Mouse (Mus musculus) MEL (cell line): Measurements from ENCODE around the gene Polr3b. TPM values are rescaled to one million over a fixed set of nuclear protein-coding genes. Genes with fewer than 3 reads are reported as not detected.

Source experiments
- DNase-seq: peaks from one replicate; pipeline ENCODE4 v3.0.0; 2011; ENCODE audit warnings: low read depth, low spot score
- H3K27ac ChIP-seq: 2 replicates; pipeline ENCODE4 v1.5.1; 2012; ENCODE audit warnings: low read depth, mild to moderate bottlenecking, control low read depth, low read length, moderate library complexity; ENCODE audit not compliant: control insufficient read depth
- H3K27me3 ChIP-seq, 2 experiments: fragments of 150-350 bp in 1 of 2; sonication (generic) in 1 of 2; 2 replicates each; pipeline ENCODE4 v1.6.1; 2012; ENCODE audit warnings: low read length in 2 of 2, mild to moderate bottlenecking in 2 of 2, improper control_type of control experiment in 1 of 2, moderate library complexity in 1 of 2; ENCODE audit not compliant: insufficient read depth in 2 of 2, control insufficient read depth in 1 of 2
- H3K36me3 ChIP-seq, 2 experiments: 2 replicates each; pipeline ENCODE4 v1.6.1; 2012 to 2014; ENCODE audit warnings: low read length in 2 of 2, improper control_type of control experiment in 1 of 2, inconsistent platforms in 1 of 2, mild to moderate bottlenecking in 1 of 2; ENCODE audit not compliant: insufficient read depth in 2 of 2, control insufficient read depth in 1 of 2
- H3K4me1 ChIP-seq, 2 experiments: fragments of 150-350 bp in 1 of 2; sonication (generic) in 1 of 2; 2 replicates each; pipeline ENCODE4 v1.6.1; 2012; ENCODE audit warnings: low read length in 2 of 2, improper control_type of control experiment in 1 of 2, mild to moderate bottlenecking in 1 of 2; ENCODE audit not compliant: insufficient read depth in 2 of 2, control insufficient read depth in 1 of 2
- H3K4me3 ChIP-seq, 2 experiments: fragments of 150-350 bp in 1 of 2; sonication (generic) in 1 of 2; 2 replicates each; pipeline ENCODE4 v1.5.1; 2012; ENCODE audit warnings: low read depth in 2 of 2, low read length in 2 of 2, mild to moderate bottlenecking in 2 of 2, moderate library complexity in 2 of 2, control low read depth in 1 of 2, improper control_type of control experiment in 1 of 2; ENCODE audit not compliant: control insufficient read depth in 1 of 2, insufficient read depth in 1 of 2
- H3K79me2 ChIP-seq: 2 replicates; pipeline ENCODE4 v1.6.1; 2012; ENCODE audit warnings: mild to moderate bottlenecking, low read length, moderate library complexity; ENCODE audit not compliant: control insufficient read depth, poor library complexity, insufficient read depth
- H3K9ac ChIP-seq: 2 replicates; pipeline ENCODE4 v1.6.1; 2012; ENCODE audit warnings: low read depth, mild to moderate bottlenecking, control low read depth, low read length, moderate library complexity; ENCODE audit not compliant: control insufficient read depth, poor library complexity, severe bottlenecking
- H3K9me3 ChIP-seq: fragments of 150-350 bp; sonication (generic); replicated peaks from 2 replicates; pipeline ENCODE4 v1.6.1; 2012; ENCODE audit warnings: mild to moderate bottlenecking, low read length, improper control_type of control experiment, moderate library complexity; ENCODE audit not compliant: insufficient read depth
- BHLHE40 ChIP-seq: IDR thresholded peaks from 2 replicates; pipeline ENCODE4 v1.6.1; 2012; ENCODE audit warnings: low read depth, mild to moderate bottlenecking, inconsistent platforms, low read length, improper control_type of control experiment, borderline replicate concordance
- CHD1 ChIP-seq: IDR thresholded peaks from 2 replicates; pipeline ENCODE4 v1.6.1; 2012; ENCODE audit warnings: low read depth, mild to moderate bottlenecking, inconsistent platforms, low read length, improper control_type of control experiment
- CHD2 ChIP-seq: IDR thresholded peaks from 2 replicates; pipeline ENCODE4 v1.6.1; 2011; ENCODE audit warnings: low read length, improper control_type of control experiment
- CTCF ChIP-seq, 3 experiments: IDR thresholded peaks in 2 of 3; conservative IDR thresholded peaks in 1 of 3; 2 replicates each; pipeline ENCODE4 v1.5.1; 2011 to 2012; ENCODE audit warnings: low read length in 3 of 3, low read depth in 2 of 3, mild to moderate bottlenecking in 2 of 3, improper control_type of control experiment in 1 of 3, inconsistent platforms in 1 of 3, mixed read lengths in 1 of 3, moderate library complexity in 1 of 3; ENCODE audit not compliant: control insufficient read depth in 1 of 3, insufficient read depth in 1 of 3, poor library complexity in 1 of 3, severe bottlenecking in 1 of 3
- E2F4 ChIP-seq: IDR thresholded peaks from 2 replicates; pipeline ENCODE4 v1.6.1; 2011; ENCODE audit warnings: low read depth, low read length, improper control_type of control experiment, borderline replicate concordance
- EP300 ChIP-seq, 2 experiments: IDR thresholded peaks; 2 replicates each; pipeline ENCODE4 v1.6.1; 2011; ENCODE audit warnings: improper control_type of control experiment in 2 of 2, low read length in 2 of 2, low read depth in 1 of 2, mild to moderate bottlenecking in 1 of 2
- ETS1 ChIP-seq: IDR thresholded peaks from 2 replicates; pipeline ENCODE4 v1.6.1; 2012; ENCODE audit warnings: low read depth, mild to moderate bottlenecking, inconsistent platforms, low read length, improper control_type of control experiment, moderate library complexity
- GATA1 ChIP-seq: IDR thresholded peaks from 2 replicates; pipeline ENCODE4 v1.6.1; 2011; ENCODE audit warnings: low read depth, low read length, improper control_type of control experiment
- JUND ChIP-seq: IDR thresholded peaks from 2 replicates; pipeline ENCODE4 v1.6.1; 2011; ENCODE audit warnings: low read depth, mild to moderate bottlenecking, improper control_type of control experiment, low read length
- KAT2A ChIP-seq: conservative IDR thresholded peaks from 2 replicates; pipeline ENCODE4 v1.6.1; 2012; ENCODE audit warnings: low read depth, low read length, improper control_type of control experiment, inconsistent platforms
- MAFK ChIP-seq: IDR thresholded peaks from 2 replicates; pipeline ENCODE4 v1.6.1; 2011; ENCODE audit warnings: low read depth, mild to moderate bottlenecking, low read length, improper control_type of control experiment, borderline replicate concordance
- MAX ChIP-seq: IDR thresholded peaks from 2 replicates; pipeline ENCODE4 v1.6.1; 2011; ENCODE audit warnings: low read length, improper control_type of control experiment
- MXI1 ChIP-seq: IDR thresholded peaks from 2 replicates; pipeline ENCODE4 v1.6.1; 2011; ENCODE audit warnings: mild to moderate bottlenecking, low read depth, low read length, improper control_type of control experiment
- MYB ChIP-seq: IDR thresholded peaks from 2 replicates; pipeline ENCODE4 v1.6.1; 2011; ENCODE audit warnings: mild to moderate bottlenecking, low read depth, low read length, improper control_type of control experiment
- MYC ChIP-seq: IDR thresholded peaks from 2 replicates; pipeline ENCODE4 v1.6.1; 2011; ENCODE audit warnings: low read depth, mild to moderate bottlenecking, low read length, improper control_type of control experiment, moderate library complexity
- NELFE ChIP-seq: IDR thresholded peaks from 2 replicates; pipeline ENCODE4 v1.6.1; 2011; ENCODE audit warnings: low read depth, low read length, improper control_type of control experiment
- SIN3A ChIP-seq: IDR thresholded peaks from 2 replicates; pipeline ENCODE4 v1.6.1; 2012; ENCODE audit warnings: low read length, improper control_type of control experiment, inconsistent platforms
- SMC3 ChIP-seq: IDR thresholded peaks from 2 replicates; pipeline ENCODE4 v1.6.1; 2011; ENCODE audit warnings: low read depth, low read length, improper control_type of control experiment
- TCF12 ChIP-seq: IDR thresholded peaks from 2 replicates; pipeline ENCODE4 v1.6.1; 2014; ENCODE audit warnings: low read depth, mild to moderate bottlenecking, inconsistent platforms, low read length, improper control_type of control experiment, moderate library complexity
- USF2 ChIP-seq, 2 experiments: IDR thresholded peaks; 2 replicates each; pipeline ENCODE4 v1.6.1; 2011 to 2012; ENCODE audit warnings: improper control_type of control experiment in 2 of 2, low read length in 2 of 2, borderline replicate concordance in 1 of 2, inconsistent platforms in 1 of 2, low read depth in 1 of 2, mild to moderate bottlenecking in 1 of 2; ENCODE audit not compliant: insufficient read depth in 1 of 2
- ZC3H11A ChIP-seq: IDR thresholded peaks from 2 replicates; pipeline ENCODE4 v1.6.1; 2012; ENCODE audit warnings: low read depth, mild to moderate bottlenecking, inconsistent platforms, low read length, improper control_type of control experiment
- ZKSCAN1 ChIP-seq: IDR thresholded peaks from 2 replicates; pipeline ENCODE4 v1.6.1; 2012; ENCODE audit warnings: low read depth, mild to moderate bottlenecking, inconsistent platforms, low read length, improper control_type of control experiment, moderate library complexity
- polyA plus RNA-seq, 2 experiments: library from polyadenylated mRNA; stranded (reverse) in 1 of 2; unstranded in 1 of 2; fragments of >175 nt in 1 of 2; fragments of >200 nt in 1 of 2; gene quantifications; 2 replicates each; pipeline versions ENCODE4 v1.2.1 to v1.2.4; 2012; ENCODE audit warnings: low replicate concordance in 2 of 2, low read depth in 1 of 2; ENCODE audit not compliant: insufficient read length in 2 of 2, insufficient read depth in 1 of 2, missing spikeins in 1 of 2
- total RNA-seq: library from RNA; depleted of rRNA; stranded (reverse); fragments of 300-350 nt; gene quantifications from 2 replicates; pipeline ENCODE4 v1.2.3, GENCODE M21; 2012

Polr3b gene
- total and polyA plus RNA-seq, 3 experiments, result 19.8 to 24.2 TPM; not detected in 1

DNA sequence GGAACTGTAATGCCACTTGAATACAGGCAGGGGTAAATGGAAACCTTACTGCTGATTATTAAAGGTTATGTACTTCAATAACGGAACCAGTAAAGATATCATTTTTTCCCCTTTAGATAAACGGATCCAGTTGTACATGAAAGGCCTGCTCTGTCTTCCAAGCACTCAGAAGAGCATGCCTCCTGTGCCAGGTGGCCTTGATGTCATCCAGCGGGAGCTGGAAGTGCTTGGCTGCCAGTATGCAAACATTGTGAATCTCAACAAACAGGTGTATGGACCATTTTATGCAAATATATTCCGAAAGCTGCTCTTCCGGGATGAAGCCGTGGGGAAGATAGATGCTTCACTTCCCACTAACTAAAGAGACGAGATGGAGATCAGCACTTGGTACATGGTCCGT, 8.7 kb upstream of the Polr3b start:
- H3K27me3 ChIP-seq, result no peaks in the 10 kb centered on the region
- H3K36me3 ChIP-seq, result peaks cover 0 to 11% of the 10 kb centered on the region in 2 experiments; a peak in 2 of 4 replicates
- H3K79me2 ChIP-seq, result no peaks in the 10 kb centered on the region
- no peak for DNase-seq
- TF ChIP-seq USF2 (IDR thresholded peaks at IDR 0.05; ENCODE audit: borderline replicate concordance in 1 of 2, insufficient read depth in 1 of 2, low read depth in 1 of 2, low read length in 2 of 2), result no peak
- no peak for TF ChIP-seq CTCF (IDR thresholded peaks at IDR 0.05 in 2 of 3, conservative IDR thresholded peaks at IDR 0.05 in 1 of 3; ENCODE audit: control insufficient read depth in 1 of 3, insufficient read depth in 1 of 3, low read depth in 2 of 3, low read length in 3 of 3, poor library complexity in 1 of 3, severe bottlenecking in 1 of 3)
- no peak for TF ChIP-seq ETS1
- no peak for TF ChIP-seq MYB
- TF ChIP-seq NELFE, result no peak
- TF ChIP-seq CHD1, result no peak
- no peak for TF ChIP-seq ZKSCAN1
- no peak for TF ChIP-seq JUND
- no peak for TF ChIP-seq MYC
- TF ChIP-seq TCF12, result no peak
- TF ChIP-seq, all 39 proteins: peak for 0
- Histone ChIP-seq H3K4me1 (peaks cover 9 to 20% of the 10 kb centered on the region in 2 experiments), H3K27ac (no peak overlapping the region), H3K9ac (no peak overlapping the region), H3K4me3 (no peak overlapping the region), H3K9me3 (no peaks in the 10 kb centered on the region)

DNA sequence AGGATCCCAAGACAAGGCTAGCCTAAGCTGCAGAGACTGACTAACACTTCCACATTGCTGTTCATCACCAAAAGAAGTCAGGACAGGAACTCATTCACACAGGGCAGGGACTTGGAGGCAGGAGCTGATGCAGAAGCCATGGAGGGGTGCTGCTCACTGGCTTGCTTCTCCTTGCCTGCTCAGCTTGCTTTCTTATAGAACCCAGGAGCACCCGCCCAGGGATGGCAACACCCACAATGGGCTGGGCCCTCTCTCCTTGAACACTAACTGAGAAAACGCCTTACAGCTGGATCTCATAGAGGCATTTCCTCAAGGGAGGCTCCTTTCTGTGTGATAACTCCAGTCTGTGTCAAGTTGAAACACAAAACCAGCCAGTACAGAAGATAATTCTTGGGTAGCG, 7.0 kb upstream of the Polr3b start:
- Histone ChIP-seq H3K9ac (no peak overlapping the region), H3K36me3 (peaks cover 0 to 11% of the 10 kb centered on the region in 2 experiments; a peak in 2 of 4 replicates), H3K27me3 (no peaks in the 10 kb centered on the region), H3K4me3 (no peak overlapping the region), H3K4me1 (peaks cover 9 to 20% of the 10 kb centered on the region in 2 experiments), H3K79me2 (no peaks in the 10 kb centered on the region), H3K27ac (no peak overlapping the region), H3K9me3 (no peaks in the 10 kb centered on the region)
- DNase-seq, result no peak
- TF ChIP-seq SIN3A (no peak), E2F4 (no peak), SMC3 (no peak), KAT2A (no peak), CHD1 (no peak), MAX (no peak), EP300 (IDR thresholded peaks at IDR 0.05; ENCODE audit: low read depth in 1 of 2, low read length in 2 of 2) (no peak), BHLHE40 (no peak), MXI1 (no peak), CHD2 (no peak), MAFK (no peak), GATA1 (no peak), ZKSCAN1 (no peak), ZC3H11A (no peak), USF2 (IDR thresholded peaks at IDR 0.05; ENCODE audit: borderline replicate concordance in 1 of 2, insufficient read depth in 1 of 2, low read depth in 1 of 2, low read length in 2 of 2) (no peak)
